Mouse (Mus musculus) cerebellum, adult 9-10 months (tissue): ENCODE data around the gene Klk1b21.
"Not testable (repeated sequence)": the region's sequence is repeated elsewhere in the genome, so short reads cannot be mapped to it uniquely, and the experiment has no call there.

Experiments used
- DNase-seq: peaks from one replicate; pipeline ENCODE4 v3.0.0; 2022

Klk1b21 gene

GRCm38 (mm10) chr7:44102028-44102427 lies at the start of gene Klk1b21:
Klk1b21 (plus strand) TSS chr7:44102328.
- not testable (repeated sequence) for DNase-seq

- DNase-seq: no peak
Measured at GRCm38 (mm10) chr7:44072117-44072516, 30.0 kb upstream of the Klk1b21 start.

GRCm38 (mm10) chr7:44077703-44078102 lies 24.4 kb upstream of the Klk1b21 start:
- no peak for DNase-seq

GRCm38 (mm10) chr7:44096111-44096510 lies 6.0 kb upstream of the Klk1b21 start:
- no peak for DNase-seq

GRCm38 (mm10) chr7:44112373-44112772 lies 10.2 kb downstream of the Klk1b21 start, which contains the start of gene Klk1b22:
Klk1b22 (plus strand) TSS chr7:44112673.
- DNase-seq: no peak

GRCm38 (mm10) chr7:44123445-44123844 lies 21.3 kb downstream of the Klk1b21 start:
- DNase-seq: no peak

- no peak for DNase-seq
Measured at GRCm38 (mm10) chr7:44136467-44136866, 34.3 kb downstream of the Klk1b21 start, which contains the start of gene Klk1b16. Klk1b16 (plus strand) TSS chr7:44136767.
